Mouse (Mus musculus): ENCODE results near the gene Rb1. TPM values are rescaled to one million over a fixed set of nuclear protein-coding genes. Genes with fewer than 3 reads are reported as not detected.

The Rb1 gene
- polyA plus RNA-seq, 1 experiment from 2014 or later = 29.2 TPM

GRCm38 (mm10) chr14:73368221-73368620 is 42.6 kb upstream of the Rb1 start:
- H3K4me2 ChIP-seq (replicated peaks) = no peak overlapping the region
- DNase-seq (ENCODE audit: low spot score) = no peak
- H3K9me3 ChIP-seq (ENCODE audit: control insufficient read depth, low read length) = no peaks in the 10 kb centered on the region
- H3K9ac ChIP-seq = no peak overlapping the region
- no peak overlapping the region for H3K4me3 ChIP-seq (replicated peaks; ENCODE audit: low read length)
- H3K4me1 ChIP-seq (replicated peaks; ENCODE audit: control insufficient read depth, insufficient read depth, low read length) = 0 out of 2 replicates have a peak, but pooled peaks cover 11% of the 10 kb centered on the region
- H3K27me3 ChIP-seq (ENCODE audit: control insufficient read depth, insufficient read depth, low read length) = no peaks in the 10 kb centered on the region
- 96% methylated on average over 13 of the region's 13 CpGs for WGBS
- H3K27ac ChIP-seq = no peak overlapping the region
- ATAC-seq (ENCODE audit: low FRiP score) = no peak
- peaks cover 68% of the 10 kb centered on the region for H3K36me3 ChIP-seq (replicated peaks; ENCODE audit: control insufficient read depth, insufficient read depth)

GRCm38 (mm10) chr14:73366278-73366677 is 40.7 kb upstream of the Rb1 start:
- no peaks in the 10 kb centered on the region for H3K9me3 ChIP-seq (ENCODE audit: control insufficient read depth, low read length)
- 94% methylated on average over 11 of the region's 11 CpGs for WGBS
- H3K4me1 ChIP-seq (replicated peaks; ENCODE audit: control insufficient read depth, insufficient read depth, low read length) = 0 out of 2 replicates have a peak, but pooled peaks cover 3% of the 10 kb centered on the region
- no peak for ATAC-seq (ENCODE audit: low FRiP score)
- no peak overlapping the region for H3K4me3 ChIP-seq (replicated peaks; ENCODE audit: low read length)
- H3K27ac ChIP-seq = no peak overlapping the region
- H3K9ac ChIP-seq = no peak overlapping the region
- peaks cover 86% of the 10 kb centered on the region for H3K36me3 ChIP-seq (replicated peaks; ENCODE audit: control insufficient read depth, insufficient read depth)
- H3K27me3 ChIP-seq (ENCODE audit: control insufficient read depth, insufficient read depth, low read length) = no peaks in the 10 kb centered on the region
- no peak for DNase-seq (ENCODE audit: low spot score)
- no peak overlapping the region for H3K4me2 ChIP-seq (replicated peaks)

GRCm38 (mm10) chr14:73363782-73364181 is 38.2 kb upstream of the Rb1 start:
- 96% methylated on average over 11 of the region's 11 CpGs for WGBS
- no peak for ATAC-seq (ENCODE audit: low FRiP score)
- no peaks in the 10 kb centered on the region for H3K27me3 ChIP-seq (ENCODE audit: control insufficient read depth, insufficient read depth, low read length)

GRCm38 (mm10) chr14:73354700-73355099 is 29.1 kb upstream of the Rb1 start:
- Histone ChIP-seq H3K4me2 (replicated peaks) (no peak overlapping the region), H3K9ac (no peak overlapping the region), H3K27ac (no peak overlapping the region), H3K9me3 (ENCODE audit: control insufficient read depth, low read length) (no peaks in the 10 kb centered on the region), H3K27me3 (ENCODE audit: control insufficient read depth, insufficient read depth, low read length) (no peaks in the 10 kb centered on the region), H3K4me1 (replicated peaks; ENCODE audit: control insufficient read depth, insufficient read depth, low read length) (no peaks in the 10 kb centered on the region), H3K36me3 (replicated peaks; ENCODE audit: control insufficient read depth, insufficient read depth) (peaks cover 47% of the 10 kb centered on the region), H3K4me3 (replicated peaks; ENCODE audit: low read length) (no peak overlapping the region)
- 94% methylated on average over 8 of the region's 8 CpGs for WGBS
- ATAC-seq (ENCODE audit: low FRiP score) = no peak
- DNase-seq (ENCODE audit: low spot score) = no peak

More at GRCm38 (mm10) chr14:73363782-73364181, 38.2 kb upstream of the Rb1 start:
- Histone ChIP-seq H3K4me1 (replicated peaks; ENCODE audit: control insufficient read depth, insufficient read depth, low read length) (no peaks in the 10 kb centered on the region), H3K4me2 (replicated peaks) (no peak overlapping the region), H3K4me3 (replicated peaks; ENCODE audit: low read length) (no peak overlapping the region), H3K36me3 (replicated peaks; ENCODE audit: control insufficient read depth, insufficient read depth) (peaks cover 99% of the 10 kb centered on the region), H3K27ac (no peak overlapping the region), H3K9ac (no peak overlapping the region), H3K9me3 (ENCODE audit: control insufficient read depth, low read length) (no peaks in the 10 kb centered on the region)
- no peak for DNase-seq (ENCODE audit: low spot score)

GRCm38 (mm10) chr14:73351118-73351517 is 25.5 kb upstream of the Rb1 start:
- Histone ChIP-seq H3K4me3 (replicated peaks; ENCODE audit: low read length) (no peak overlapping the region), H3K9ac (no peak overlapping the region), H3K36me3 (replicated peaks; ENCODE audit: control insufficient read depth, insufficient read depth) (peaks cover 15% of the 10 kb centered on the region; the same call in 1 of the 2 replicates), H3K4me1 (replicated peaks; ENCODE audit: control insufficient read depth, insufficient read depth, low read length) (no peaks in the 10 kb centered on the region), H3K27ac (no peak overlapping the region), H3K4me2 (replicated peaks) (no peak overlapping the region), H3K27me3 (ENCODE audit: control insufficient read depth, insufficient read depth, low read length) (no peaks in the 10 kb centered on the region), H3K9me3 (ENCODE audit: control insufficient read depth, low read length) (no peaks in the 10 kb centered on the region)
- DNase-seq (ENCODE audit: low spot score) (no peak), ATAC-seq (ENCODE audit: low FRiP score) (no peak)
- WGBS = 92% methylated on average over 5 of the region's 5 CpGs

- 31% methylated on average over 1 of the region's 1 CpGs for WGBS
- Histone ChIP-seq H3K4me2 (replicated peaks) (no peak overlapping the region), H3K27ac (no peak overlapping the region), H3K36me3 (replicated peaks; ENCODE audit: control insufficient read depth, insufficient read depth) (peaks cover 5% of the 10 kb centered on the region; the same call in 1 of the 2 replicates), H3K4me3 (replicated peaks; ENCODE audit: low read length) (no peak overlapping the region), H3K9me3 (ENCODE audit: control insufficient read depth, low read length) (no peaks in the 10 kb centered on the region), H3K27me3 (ENCODE audit: control insufficient read depth, insufficient read depth, low read length) (no peaks in the 10 kb centered on the region), H3K4me1 (replicated peaks; ENCODE audit: control insufficient read depth, insufficient read depth, low read length) (no peaks in the 10 kb centered on the region), H3K9ac (no peak overlapping the region)
- DNase-seq (ENCODE audit: low spot score) (no peak), ATAC-seq (ENCODE audit: low FRiP score) (no peak)
Observed at GRCm38 (mm10) chr14:73350029-73350428, 24.4 kb upstream of the Rb1 start.

GRCm38 (mm10) chr14:73349061-73349670 is 23.5 kb upstream of the Rb1 start:
- Histone ChIP-seq H3K27me3 (ENCODE audit: control insufficient read depth, insufficient read depth, low read length) (no peaks in the 10 kb centered on the region), H3K36me3 (replicated peaks; ENCODE audit: control insufficient read depth, insufficient read depth) (no peaks in the 10 kb centered on the region; the same call in 1 of the 2 replicates), H3K27ac (no peak overlapping the region), H3K9me3 (ENCODE audit: control insufficient read depth, low read length) (no peaks in the 10 kb centered on the region), H3K4me2 (replicated peaks) (no peak overlapping the region), H3K4me3 (replicated peaks; ENCODE audit: low read length) (no peak overlapping the region), H3K9ac (no peak overlapping the region), H3K4me1 (replicated peaks; ENCODE audit: control insufficient read depth, insufficient read depth, low read length) (no peaks in the 10 kb centered on the region)
- 55% methylated on average over 7 of the region's 7 CpGs for WGBS
- DNase-seq (ENCODE audit: low spot score) (no peak), ATAC-seq (ENCODE audit: low FRiP score) (no peak)

- Histone ChIP-seq H3K36me3 (replicated peaks; ENCODE audit: control insufficient read depth, insufficient read depth) (no peaks in the 10 kb centered on the region; the same call in 1 of the 2 replicates), H3K27me3 (ENCODE audit: control insufficient read depth, insufficient read depth, low read length) (no peaks in the 10 kb centered on the region), H3K27ac (no peak overlapping the region), H3K4me3 (replicated peaks; ENCODE audit: low read length) (no peak overlapping the region), H3K4me2 (replicated peaks) (no peak overlapping the region), H3K4me1 (replicated peaks; ENCODE audit: control insufficient read depth, insufficient read depth, low read length) (no peaks in the 10 kb centered on the region), H3K9ac (no peak overlapping the region), H3K9me3 (ENCODE audit: control insufficient read depth, low read length) (no peaks in the 10 kb centered on the region)
- WGBS = 88% methylated on average over 9 of the region's 9 CpGs
- DNase-seq (ENCODE audit: low spot score) (no peak), ATAC-seq (ENCODE audit: low FRiP score) (no peak)
Observed at GRCm38 (mm10) chr14:73347302-73347701, 21.7 kb upstream of the Rb1 start.

- H3K4me3 ChIP-seq (replicated peaks; ENCODE audit: low read length) = no peak overlapping the region
- ATAC-seq (ENCODE audit: low FRiP score) (no peak), DNase-seq (ENCODE audit: low spot score) (no peak)
- H3K9ac ChIP-seq = no peak overlapping the region
- H3K4me1 ChIP-seq (replicated peaks; ENCODE audit: control insufficient read depth, insufficient read depth, low read length) = no peaks in the 10 kb centered on the region
- no peak overlapping the region for H3K4me2 ChIP-seq (replicated peaks)
- no peaks in the 10 kb centered on the region; the same call in 1 of the 2 replicates for H3K36me3 ChIP-seq (replicated peaks; ENCODE audit: control insufficient read depth, insufficient read depth)
- no peaks in the 10 kb centered on the region for H3K27me3 ChIP-seq (ENCODE audit: control insufficient read depth, insufficient read depth, low read length)
- H3K27ac ChIP-seq = no peak overlapping the region
- 89% methylated on average over 4 of the region's 4 CpGs for WGBS
- no peaks in the 10 kb centered on the region for H3K9me3 ChIP-seq (ENCODE audit: control insufficient read depth, low read length)
Observed at GRCm38 (mm10) chr14:73345614-73346013, 20.0 kb upstream of the Rb1 start.

Data from hindbrain, embryonic 14.5 days (tissue).